Mouse (Mus musculus) large intestine, adult 2 months (tissue): ENCODE measurements at regions not wholly inside any gene's neighbourhood (a gene's known extent, or its start where the extent isn't known, plus 50 kb on each side); places are given as distances from the start of the nearest gene placed in this dataset.
A peak's percentile ranks its signal among the peaks of the same experiment; 100 is the strongest.

Experiments used
- DNase-seq: peaks from one replicate; pipeline ENCODE4 v3.0.0-alpha.2; 2012; ENCODE audit warnings: low read depth, low spot score
- whole genome bisulfite sequencing: fragments of 180-500 bp; shearing (Covaris S2); methylation state at CpG from one replicate; pipeline ENCODE4 v1.1.7; 2018; 5-methylcytosine and 5-hydroxymethylcytosine counted together

DNA sequence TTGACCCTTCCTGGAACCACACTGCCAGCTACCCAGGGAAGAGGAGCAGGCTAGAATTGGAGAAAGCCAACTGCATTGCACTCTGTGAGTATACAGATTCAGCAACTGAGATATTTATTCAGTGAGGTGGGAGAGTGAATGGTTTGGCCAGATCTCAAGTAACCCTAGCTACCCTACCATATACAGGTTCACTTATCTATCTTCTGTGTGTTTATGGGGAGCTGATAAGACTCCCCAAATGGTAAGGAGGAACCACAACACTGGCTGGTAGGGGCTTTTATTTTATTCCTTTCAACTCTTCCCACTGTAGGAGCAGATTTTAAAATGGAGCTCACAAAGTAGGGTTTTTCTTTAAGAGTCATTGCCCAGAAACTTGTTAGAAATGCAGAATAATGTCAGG lies 62.9 kb downstream of the Arrdc3 start:
- DNase-seq, result no peak

- WGBS, result 93% methylated on average over 6 of the region's 6 CpGs
- no peak for DNase-seq
Observed at GRCm38 (mm10) chr13:80947705-80948104, 64.5 kb downstream of the Arrdc3 start.

- WGBS, result 38% methylated on average over 6 of the region's 6 CpGs
- DNase-seq, result no peak
Observed at GRCm38 (mm10) chr13:80949133-80949697, 66.0 kb downstream of the Arrdc3 start.

DNA sequence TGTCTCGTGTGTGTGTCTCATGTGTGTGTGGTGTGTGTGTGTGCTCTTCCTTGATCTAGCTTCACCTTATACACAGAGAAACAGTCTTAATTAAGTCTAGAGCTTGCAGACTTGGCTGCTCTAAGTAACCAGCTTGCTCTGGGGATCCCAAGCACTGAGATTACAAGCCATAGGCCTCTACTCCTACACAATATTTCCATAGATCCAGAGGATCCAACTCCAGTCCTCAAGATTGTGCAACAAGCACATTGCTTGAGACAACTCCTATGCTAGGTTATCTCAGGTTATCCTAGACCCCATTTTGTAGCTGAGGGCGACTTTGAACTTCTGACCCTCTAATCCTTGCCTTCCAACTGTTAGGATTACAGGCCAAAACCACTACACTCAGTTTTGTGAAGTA lies 67.1 kb downstream of the Arrdc3 start:
- no peak for DNase-seq

DNA sequence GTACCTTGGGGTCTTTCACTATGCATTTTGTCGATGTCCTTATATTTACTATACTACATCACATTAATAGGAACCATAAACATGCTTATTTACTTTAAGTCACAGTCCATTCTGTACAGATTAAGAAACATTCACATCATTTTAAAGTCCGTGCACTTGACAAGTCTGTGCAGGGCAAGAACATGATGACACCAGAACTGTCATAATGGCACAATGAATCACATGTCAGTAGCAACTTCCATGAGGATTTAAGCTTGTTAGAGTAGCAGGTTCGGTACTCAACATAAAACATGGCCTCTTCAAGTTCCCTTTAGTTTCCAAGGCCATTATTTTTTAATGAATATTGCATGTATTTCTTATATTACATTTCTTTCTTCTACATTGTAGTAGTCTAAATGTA lies 67.6 kb downstream of the Arrdc3 start:
- no peak for DNase-seq
- WGBS, result 85% methylated on average over 3 of the region's 3 CpGs

More for the DNA sequence above, 67.1 kb downstream of the Arrdc3 start:
- 83% methylated on average over 2 of the region's 2 CpGs for WGBS

- 80% methylated on average over 3 of the region's 3 CpGs for WGBS
- DNase-seq, result no peak
Observed at GRCm38 (mm10) chr13:80951327-80951726, 68.1 kb downstream of the Arrdc3 start.

GRCm38 (mm10) chr13:80952851-80953250 lies 69.7 kb downstream of the Arrdc3 start:
- WGBS, result 92% methylated on average over 4 of the region's 4 CpGs
- no peak for DNase-seq

DNA sequence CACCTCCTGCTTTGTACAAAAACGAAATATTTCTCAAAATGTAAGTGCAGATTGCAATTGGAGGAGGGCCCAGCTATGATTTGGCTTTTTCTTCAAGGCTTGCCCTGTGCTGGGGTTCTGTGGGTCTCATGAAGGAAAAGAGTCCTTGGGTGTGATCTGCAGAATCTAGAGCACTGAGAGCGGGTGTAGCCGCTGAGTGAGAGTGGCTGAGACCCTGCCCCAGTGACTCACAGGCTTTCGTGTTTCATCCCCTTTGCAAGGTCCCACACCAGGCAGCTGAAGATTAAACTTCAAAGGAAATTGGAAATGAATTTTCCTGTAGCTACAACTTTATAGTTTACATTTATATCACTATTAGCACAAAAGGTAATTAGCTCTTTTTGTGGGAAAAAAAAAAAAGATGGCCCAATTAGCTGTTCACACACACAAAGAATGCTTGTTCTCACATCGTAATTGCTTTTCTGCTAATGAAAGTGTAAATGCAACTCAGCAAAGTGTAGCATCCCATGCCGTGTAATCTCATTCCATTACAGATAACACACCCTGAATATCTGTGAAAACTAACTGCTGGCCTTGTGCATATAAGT lies 71.0 kb downstream of the Arrdc3 start:
- WGBS, result 73% methylated on average over 6 of the region's 6 CpGs
- no peak for DNase-seq

DNA sequence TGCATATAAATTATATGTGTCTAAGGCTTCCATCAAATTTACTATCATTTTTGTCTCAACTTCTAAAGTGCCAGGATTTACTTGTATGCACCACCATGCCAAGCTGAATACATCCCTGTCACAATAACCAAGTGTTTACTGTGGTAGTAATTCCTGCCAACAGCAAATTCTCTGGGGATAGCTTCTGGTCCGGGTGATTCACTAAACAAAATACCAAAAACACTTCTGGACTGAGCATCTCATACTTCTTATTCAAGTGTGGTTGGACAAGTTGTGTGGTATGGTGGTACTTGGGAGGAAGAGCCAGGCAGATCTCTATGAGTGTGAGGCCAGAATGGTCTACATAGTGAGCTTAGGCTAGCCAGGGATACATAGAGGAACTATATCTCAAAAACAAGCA lies 73.8 kb downstream of the Arrdc3 start:
- WGBS, result 29% methylated on average over 1 of the region's 1 CpGs
- no peak for DNase-seq

DNA sequence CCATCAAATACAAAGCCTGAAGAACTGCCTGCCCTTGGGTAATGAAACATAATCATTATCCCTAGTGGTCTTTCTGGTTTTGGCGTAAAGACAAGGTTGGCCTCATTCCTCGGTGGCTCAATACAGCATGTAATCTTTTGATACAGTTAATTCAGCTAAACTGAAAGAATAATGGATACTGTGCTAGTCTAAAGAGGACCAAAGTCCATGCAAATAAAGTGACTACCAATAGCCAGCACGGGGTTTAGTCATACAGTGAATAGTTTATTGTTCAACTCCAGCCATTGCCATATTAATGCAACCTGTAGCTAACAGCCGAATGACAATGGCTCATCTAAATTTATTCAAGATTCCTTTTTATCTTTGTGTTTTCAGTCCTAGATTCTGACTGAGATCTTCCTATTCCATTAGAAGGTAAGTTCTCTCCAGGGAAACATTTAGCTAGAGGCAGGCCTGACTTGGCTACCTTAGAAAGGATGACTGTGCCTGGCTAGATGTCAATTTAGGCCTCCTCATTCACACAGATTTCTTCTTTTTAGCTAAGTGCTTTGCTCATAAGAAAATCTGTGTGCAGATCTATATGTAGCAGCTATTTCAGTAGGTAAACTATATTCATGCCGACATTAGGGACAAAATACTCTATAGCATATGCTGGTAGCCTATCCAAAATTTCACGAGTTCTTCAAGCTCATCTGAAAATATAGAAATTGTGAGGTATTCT lies 74.4 kb downstream of the Arrdc3 start:
- no peak for DNase-seq
- WGBS, result 51% methylated on average over 6 of the region's 6 CpGs

GRCm38 (mm10) chr13:80959763-80960162 lies 76.6 kb downstream of the Arrdc3 start:
- 38% methylated on average over 1 of the region's 1 CpGs for WGBS
- DNase-seq, result no peak

GRCm38 (mm10) chr13:80961985-80962617 lies 78.9 kb downstream of the Arrdc3 start:
- no peak for DNase-seq
- 54% methylated on average over 7 of the region's 7 CpGs for WGBS

GRCm38 (mm10) chr13:80962789-80963590 lies 79.8 kb downstream of the Arrdc3 start:
- under 1% methylated on average over 51 of the region's 51 CpGs for WGBS
- peak; percentile 60 for DNase-seq

GRCm38 (mm10) chr13:80963591-80963940 lies 80.4 kb downstream of the Arrdc3 start:
- WGBS, result 62% methylated on average over 11 of the region's 11 CpGs
- no peak for DNase-seq

GRCm38 (mm10) chr13:80971664-80972063 lies 88.5 kb downstream of the Arrdc3 start:
- DNase-seq, result no peak
- WGBS, result 53% methylated on average over 3 of the region's 3 CpGs

DNA sequence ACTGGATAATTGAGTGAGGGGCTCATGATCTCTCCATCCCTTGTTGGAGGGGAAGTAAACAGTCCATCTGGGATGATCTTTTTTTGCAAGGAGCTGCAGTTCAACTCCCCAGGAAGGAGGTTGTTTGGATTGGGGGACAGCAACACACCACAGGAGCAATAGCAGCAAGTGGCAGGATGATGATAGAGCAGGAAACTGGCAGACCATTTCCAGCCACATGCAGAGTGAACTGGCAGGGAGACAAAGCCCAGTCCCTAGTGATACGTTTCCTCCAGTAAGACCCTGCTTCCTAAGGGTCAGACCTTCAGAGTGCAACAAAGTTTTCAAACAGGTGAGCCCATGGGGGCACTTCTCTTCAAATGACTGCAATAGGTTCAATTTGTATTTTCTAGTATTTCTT lies 91.2 kb downstream of the Arrdc3 start:
- no peak for DNase-seq
- 67% methylated on average over 1 of the region's 1 CpGs for WGBS

GRCm38 (mm10) chr13:80977266-80977665 lies 94.1 kb downstream of the Arrdc3 start:
- DNase-seq, result no peak
- WGBS, result 74% methylated on average over 3 of the region's 3 CpGs

GRCm38 (mm10) chr13:80981201-80981600 lies 98.0 kb downstream of the Arrdc3 start:
- 83% methylated on average over 2 of the region's 2 CpGs for WGBS
- no peak for DNase-seq

- DNase-seq, result no peak
- WGBS, result 50% methylated on average over 4 of the region's 4 CpGs
Observed at GRCm38 (mm10) chr13:80986657-80987056, 103.5 kb downstream of the Arrdc3 start.

- no peak for DNase-seq
- WGBS, result 31% methylated on average over 5 of the region's 5 CpGs
Observed at GRCm38 (mm10) chr13:80989756-80990155, 106.6 kb downstream of the Arrdc3 start.
